Mouse (Mus musculus): ENCODE results near the gene Scaf4. TPM values are rescaled to one million over a fixed set of nuclear protein-coding genes. Genes with fewer than 3 reads are reported as not detected.
A peak's percentile ranks its signal among the peaks of the same experiment; 100 is the strongest.

The Scaf4 gene
- polyA plus RNA-seq, 1 experiment from 2014 or later = 30.4 TPM

GRCm38 (mm10) chr16:90303988-90304299 lies 19.6 kb upstream of the Scaf4 start:
- no peak overlapping the region for H3K27ac ChIP-seq
- H3K9me3 ChIP-seq = no peaks in the 10 kb centered on the region
- H3K4me3 ChIP-seq = no peak overlapping the region
- no peaks in the 10 kb centered on the region for H3K36me3 ChIP-seq
- peaks cover 8% of the 10 kb centered on the region; the same call in 1 of the 2 replicates for H3K4me1 ChIP-seq
- no peak for DNase-seq (ENCODE audit: low spot score)
- 0 out of 2 replicates have a peak, but pooled peaks cover 9% of the 10 kb centered on the region for H3K27me3 ChIP-seq (ENCODE audit: insufficient read depth, poor library complexity, severe bottlenecking)
- 67% methylated on average over 2 of the region's 2 CpGs for WGBS

GRCm38 (mm10) chr16:90303286-90303987 lies 19.1 kb upstream of the Scaf4 start:
- Histone ChIP-seq H3K4me3 (no peak overlapping the region), H3K27ac (no peak overlapping the region), H3K9me3 (no peaks in the 10 kb centered on the region), H3K4me1 (peaks cover 9% of the 10 kb centered on the region; the same call in 1 of the 2 replicates), H3K36me3 (no peaks in the 10 kb centered on the region), H3K27me3 (ENCODE audit: insufficient read depth, poor library complexity, severe bottlenecking) (0 out of 2 replicates have a peak, but pooled peaks cover 14% of the 10 kb centered on the region)
- 73% methylated on average over 9 of the region's 9 CpGs for WGBS
- DNase-seq (ENCODE audit: low spot score) = no peak

- Histone ChIP-seq H3K36me3 (no peaks in the 10 kb centered on the region), H3K4me1 (peaks cover 14% of the 10 kb centered on the region; the same call in 1 of the 2 replicates), H3K27me3 (ENCODE audit: insufficient read depth, poor library complexity, severe bottlenecking) (0 out of 2 replicates have a peak, but pooled peaks cover 17% of the 10 kb centered on the region), H3K4me3 (no peak overlapping the region), H3K9me3 (no peaks in the 10 kb centered on the region), H3K27ac (no peak overlapping the region)
- 89% methylated on average over 10 of the region's 10 CpGs for WGBS
- no peak for DNase-seq (ENCODE audit: low spot score)
Measured at GRCm38 (mm10) chr16:90301706-90302105, 17.4 kb upstream of the Scaf4 start.

- H3K36me3 ChIP-seq = no peaks in the 10 kb centered on the region
- no peaks in the 10 kb centered on the region for H3K9me3 ChIP-seq
- peaks cover 14% of the 10 kb centered on the region; the same call in 1 of the 2 replicates for H3K4me1 ChIP-seq
- H3K27me3 ChIP-seq (ENCODE audit: insufficient read depth, poor library complexity, severe bottlenecking) = 0 out of 2 replicates have a peak, but pooled peaks cover 17% of the 10 kb centered on the region
- H3K27ac ChIP-seq = no peak overlapping the region
- 92% methylated on average over 11 of the region's 11 CpGs for WGBS
- no peak overlapping the region for H3K4me3 ChIP-seq
- DNase-seq (ENCODE audit: low spot score) = no peak
Measured at GRCm38 (mm10) chr16:90300896-90301295, 16.6 kb upstream of the Scaf4 start.

GRCm38 (mm10) chr16:90299591-90299990 lies 15.3 kb upstream of the Scaf4 start:
- Histone ChIP-seq H3K9me3 (no peaks in the 10 kb centered on the region), H3K27me3 (ENCODE audit: insufficient read depth, poor library complexity, severe bottlenecking) (0 out of 2 replicates have a peak, but pooled peaks cover 17% of the 10 kb centered on the region), H3K27ac (no peak overlapping the region), H3K36me3 (no peaks in the 10 kb centered on the region), H3K4me3 (no peak overlapping the region), H3K4me1 (peaks cover 14% of the 10 kb centered on the region; the same call in 1 of the 2 replicates)
- no peak for DNase-seq (ENCODE audit: low spot score)

GRCm38 (mm10) chr16:90298426-90299300 lies 14.4 kb upstream of the Scaf4 start:
- Histone ChIP-seq H3K4me3 (peak overlapping the region; percentile 23; the same call in 1 of the 2 replicates), H3K9me3 (no peaks in the 10 kb centered on the region), H3K27ac (no peak overlapping the region), H3K27me3 (ENCODE audit: insufficient read depth, poor library complexity, severe bottlenecking) (0 out of 2 replicates have a peak, but pooled peaks cover 17% of the 10 kb centered on the region), H3K4me1 (peaks cover 12% of the 10 kb centered on the region; the same call in 1 of the 2 replicates), H3K36me3 (no peaks in the 10 kb centered on the region)
- no peak for DNase-seq (ENCODE audit: low spot score)
- WGBS = 19% methylated on average over 21 of the region's 21 CpGs

GRCm38 (mm10) chr16:90297479-90298425 lies 13.4 kb upstream of the Scaf4 start:
- WGBS = 20% methylated on average over 21 of the region's 22 CpGs
- peak; percentile 71 for DNase-seq (ENCODE audit: low spot score)
- H3K4me3 ChIP-seq = peak overlapping the region; percentile 23; the same call in 1 of the 2 replicates

GRCm38 (mm10) chr16:90291675-90292074 lies 7.4 kb upstream of the Scaf4 start:
- H3K4me3 ChIP-seq = no peak overlapping the region
- 32% methylated on average over 6 of the region's 6 CpGs for WGBS
- no peaks in the 10 kb centered on the region for H3K27me3 ChIP-seq (ENCODE audit: insufficient read depth, poor library complexity, severe bottlenecking)
- no peaks in the 10 kb centered on the region for H3K9me3 ChIP-seq
- DNase-seq (ENCODE audit: low spot score) = no peak
- no peak overlapping the region for H3K27ac ChIP-seq
- no peaks in the 10 kb centered on the region for H3K36me3 ChIP-seq
- peaks cover 7% of the 10 kb centered on the region for H3K4me1 ChIP-seq

More at GRCm38 (mm10) chr16:90297479-90298425, 13.4 kb upstream of the Scaf4 start:
- Histone ChIP-seq H3K27ac (no peak overlapping the region), H3K4me1 (peaks cover 6% of the 10 kb centered on the region; the same call in 1 of the 2 replicates), H3K36me3 (no peaks in the 10 kb centered on the region), H3K9me3 (no peaks in the 10 kb centered on the region), H3K27me3 (ENCODE audit: insufficient read depth, poor library complexity, severe bottlenecking) (0 out of 2 replicates have a peak, but pooled peaks cover 17% of the 10 kb centered on the region)

- no peak for DNase-seq (ENCODE audit: low spot score)
- Histone ChIP-seq H3K4me3 (0 out of 2 replicates have a peak overlapping the region, but pooled peaks have one; percentile 2), H3K4me1 (peaks cover 7% of the 10 kb centered on the region), H3K9me3 (no peaks in the 10 kb centered on the region), H3K36me3 (no peaks in the 10 kb centered on the region), H3K27ac (no peak overlapping the region), H3K27me3 (ENCODE audit: insufficient read depth, poor library complexity, severe bottlenecking) (no peaks in the 10 kb centered on the region)
- WGBS = 52% methylated on average over 9 of the region's 9 CpGs
Measured at GRCm38 (mm10) chr16:90290962-90291361, 6.7 kb upstream of the Scaf4 start.

GRCm38 (mm10) chr16:90284916-90285315 lies 613 bp upstream of the Scaf4 start:
- DNase-seq (ENCODE audit: low spot score) = no peak
- Histone ChIP-seq H3K36me3 (0 out of 2 replicates have a peak, but pooled peaks cover 3% of the 10 kb centered on the region), H3K4me3 (peak overlapping the region; percentile 100), H3K27ac (peak overlapping the region; percentile 100), H3K27me3 (ENCODE audit: insufficient read depth, poor library complexity, severe bottlenecking) (no peaks in the 10 kb centered on the region), H3K9me3 (no peaks in the 10 kb centered on the region), H3K4me1 (peaks cover 45% of the 10 kb centered on the region)
- 4% methylated on average over 15 of the region's 15 CpGs for WGBS

GRCm38 (mm10) chr16:90283266-90283904 lies 918 bp downstream of the Scaf4 start:
- 0 out of 2 replicates have a peak, but pooled peaks cover 3% of the 10 kb centered on the region for H3K36me3 ChIP-seq
- under 1% methylated on average over 53 of the region's 53 CpGs for WGBS
- peak overlapping the region; percentile 100 for H3K4me3 ChIP-seq
- DNase-seq (ENCODE audit: low spot score) = no peak
- no peaks in the 10 kb centered on the region for H3K27me3 ChIP-seq (ENCODE audit: insufficient read depth, poor library complexity, severe bottlenecking)
- peaks cover 55% of the 10 kb centered on the region for H3K4me1 ChIP-seq
- no peaks in the 10 kb centered on the region for H3K9me3 ChIP-seq
- peak overlapping the region; percentile 100 for H3K27ac ChIP-seq
